Mouse (Mus musculus) megakaryocyte, embryonic 14.5 days (primary cell): ENCODE data around the gene Bcl11b.

Experiments
- FLI1 ChIP-seq: IDR thresholded peaks from 2 replicates; pipeline ENCODE4 v1.6.1; 2012; ENCODE audit warnings: low read length, inconsistent platforms, mixed read lengths
- GATA1 ChIP-seq: IDR thresholded peaks from 3 replicates; pipeline ENCODE4 v1.6.1; 2012; ENCODE audit warnings: mixed read lengths, low read length, inconsistent platforms, borderline replicate concordance

GRCm38 (mm10) chr12:107923963-107924362 lies 79.4 kb downstream of the Bcl11b start:
- TF ChIP-seq GATA1 (no peak), FLI1 (no peak)
